Mouse (Mus musculus) forebrain, embryonic 11.5 days (tissue): ENCODE data around the gene Ace3. TPM values are rescaled to one million over a fixed set of nuclear protein-coding genes. Genes with fewer than 3 reads are reported as not detected.
A peak's percentile ranks its signal among the peaks of the same experiment; 100 is the strongest.

Experiments
- ATAC-seq: fragments of 200-750 bp; cut with Nextera tagmentation; replicated peaks from 2 replicates; pipeline ENCODE4 v1.8.0; 2017; ENCODE audit warnings: moderate TSS enrichment; ENCODE audit not compliant: low FRiP score
- DNase-seq: peaks from one replicate; pipeline ENCODE4 v3.0.0-alpha.2; 2017; ENCODE audit warnings: low spot score
- H3K27ac ChIP-seq: fragments of 300-500 bp; sonication (generic); 2 replicates; pipeline ENCODE4 v1.5.1; 2014; ENCODE audit warnings: low read depth, low read length
- H3K27me3 ChIP-seq: fragments of 300-500 bp; sonication (generic); 2 replicates; pipeline ENCODE4 v1.6.1; 2014; ENCODE audit warnings: mild to moderate bottlenecking, low read length, mixed read lengths; ENCODE audit not compliant: control insufficient read depth, insufficient read depth
- H3K36me3 ChIP-seq: fragments of 300-500 bp; sonication (generic); 2 replicates; pipeline ENCODE4 v1.6.1; 2014; ENCODE audit warnings: mild to moderate bottlenecking, low read length, moderate library complexity, mixed read lengths; ENCODE audit not compliant: control insufficient read depth, insufficient read depth
- H3K4me1 ChIP-seq: fragments of 300-500 bp; sonication (generic); replicated peaks from 2 replicates; pipeline ENCODE4 v1.6.1; 2014; ENCODE audit warnings: low read length, mixed read lengths; ENCODE audit not compliant: control insufficient read depth, insufficient read depth
- H3K4me2 ChIP-seq: fragments of 300-500 bp; sonication (generic); 2 replicates; pipeline ENCODE4 v1.6.1; 2014; ENCODE audit warnings: low read depth, mild to moderate bottlenecking, low read length, moderate library complexity, mixed read lengths; ENCODE audit not compliant: severe bottlenecking
- H3K4me3 ChIP-seq: fragments of 300-500 bp; sonication (generic); 2 replicates; pipeline ENCODE4 v1.5.1; 2014; ENCODE audit warnings: low read depth, low read length
- H3K9ac ChIP-seq: fragments of 300-500 bp; sonication (generic); 2 replicates; pipeline ENCODE4 v1.6.1; 2014; ENCODE audit warnings: low read length
- H3K9me3 ChIP-seq: fragments of 300-500 bp; sonication (generic); 2 replicates; pipeline ENCODE4 v1.6.1; 2016; ENCODE audit warnings: low read length, mixed read lengths; ENCODE audit not compliant: control insufficient read depth
- WGBS: fragments of 180-500 bp; shearing (Covaris S2); extraction: QIAGEN DNeasy Blood & Tissue Kit; methylation state at CpG from one replicate; pipeline ENCODE4 v1.1.7; 2014; 5-methylcytosine and 5-hydroxymethylcytosine counted together
- polyA plus RNA-seq: library from polyadenylated mRNA; unstranded; fragments of >200 nt; fragmentation: Nextera tagmentation; extraction: Ambion mirVana; gene quantifications from 2 replicates; pipeline ENCODE4 v1.2.1, GENCODE M21; 2014

Ace3 gene
- not detected in 2 replicates for polyA plus RNA-seq

DNA sequence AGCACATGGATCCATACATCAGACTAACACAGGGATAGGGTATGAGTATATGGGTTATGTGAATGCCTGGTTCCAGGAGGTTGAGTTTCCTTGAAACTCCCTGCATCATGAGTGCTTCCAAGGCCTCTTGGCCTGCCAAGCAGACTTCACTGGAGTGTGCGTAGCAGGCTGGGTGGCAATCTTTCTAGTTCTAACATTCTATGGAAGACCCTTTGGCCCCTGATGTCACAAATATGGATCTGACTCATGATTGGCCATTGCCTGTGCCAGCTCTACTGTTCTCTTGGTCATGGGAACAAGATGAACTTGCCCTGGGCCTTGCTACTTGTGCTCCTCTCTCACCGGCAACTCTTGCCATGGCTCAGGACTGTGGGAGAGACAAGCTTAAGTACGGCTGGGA lies at the start of gene Ace3:
Gene Ace3 (plus strand): TSS at position 301 of the 400 bp plus-strand sequence.
- Histone ChIP-seq H3K9me3 (no peaks in the 10 kb centered on the region), H3K9ac (no peak within 1 kb of the TSS), H3K4me1 (no peaks in the 10 kb centered on the region), H3K36me3 (no peaks in the 10 kb centered on the region), H3K27ac (no peak within 1 kb of the TSS), H3K4me2 (no peak within 1 kb of the TSS), H3K4me3 (no peak within 1 kb of the TSS), H3K27me3 (no peaks in the 10 kb centered on the region)
- DNase-seq (no peak), ATAC-seq (no peak)
- WGBS: 99% methylated on average over 3 of the region's 3 CpGs

- no peak overlapping the region for H3K27ac ChIP-seq
- H3K4me3 ChIP-seq: peak overlapping the region; percentile 65; the same call in 1 of the 2 replicates
- peak overlapping the region; percentile 97; the same call in 1 of the 2 replicates for H3K4me2 ChIP-seq
- H3K4me1 ChIP-seq: 0 out of 2 replicates have a peak, but pooled peaks cover 2% of the 10 kb centered on the region
- H3K9me3 ChIP-seq: no peaks in the 10 kb centered on the region
- H3K36me3 ChIP-seq: no peaks in the 10 kb centered on the region
- no peaks in the 10 kb centered on the region for H3K27me3 ChIP-seq
- ATAC-seq (no peak), DNase-seq (no peak)
- 79% methylated on average over 16 of the region's 16 CpGs for WGBS
- no peak overlapping the region; the same call in 1 of the 2 replicates for H3K9ac ChIP-seq
Observed at GRCm38 (mm10) chr11:105944770-105945672, 49.5 kb upstream of the Ace3 start.

DNA sequence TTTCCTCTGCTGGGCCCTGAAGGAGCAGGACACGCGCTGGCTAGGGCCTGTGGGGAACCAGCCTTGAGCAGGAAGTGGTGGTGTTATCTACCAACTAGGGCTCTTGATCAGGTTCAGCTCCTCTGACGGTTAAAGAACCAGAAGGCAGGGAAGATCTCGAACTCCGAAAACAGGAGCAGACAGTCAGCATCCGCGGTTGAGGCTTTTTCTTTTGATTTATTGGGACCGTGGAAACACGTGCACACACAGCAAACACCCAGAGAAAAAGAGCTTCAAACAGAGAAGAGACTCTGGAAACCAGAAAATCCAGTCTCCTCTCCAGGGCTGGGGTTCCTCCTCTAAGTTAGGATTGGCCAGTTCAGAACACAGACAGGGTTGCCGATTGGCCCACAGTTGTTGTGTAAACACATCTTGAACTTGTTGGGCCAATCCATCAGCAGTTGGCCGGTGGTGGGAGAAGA lies 47.8 kb upstream of the Ace3 start:
- no peaks in the 10 kb centered on the region for H3K9me3 ChIP-seq
- no peak overlapping the region for H3K27ac ChIP-seq
- H3K36me3 ChIP-seq: no peaks in the 10 kb centered on the region
- 0 out of 2 replicates have a peak, but pooled peaks cover 2% of the 10 kb centered on the region for H3K4me1 ChIP-seq
- ATAC-seq (no peak), DNase-seq (peak; percentile 47)
- H3K4me2 ChIP-seq: no peak overlapping the region
- no peaks in the 10 kb centered on the region for H3K27me3 ChIP-seq
- H3K9ac ChIP-seq: no peak overlapping the region
- no peak overlapping the region for H3K4me3 ChIP-seq
- 57% methylated on average over 11 of the region's 11 CpGs for WGBS

GRCm38 (mm10) chr11:105948255-105948654 lies 46.2 kb upstream of the Ace3 start:
- H3K9me3 ChIP-seq: no peaks in the 10 kb centered on the region
- DNase-seq (no peak), ATAC-seq (no peak)
- no peak overlapping the region for H3K4me2 ChIP-seq
- no peaks in the 10 kb centered on the region for H3K27me3 ChIP-seq
- no peak overlapping the region for H3K27ac ChIP-seq
- H3K4me1 ChIP-seq: 0 out of 2 replicates have a peak, but pooled peaks cover 2% of the 10 kb centered on the region
- H3K36me3 ChIP-seq: no peaks in the 10 kb centered on the region
- no peak overlapping the region for H3K4me3 ChIP-seq
- no peak overlapping the region for H3K9ac ChIP-seq
- WGBS: 83% methylated on average over 2 of the region's 2 CpGs

GRCm38 (mm10) chr11:105950519-105950918 lies 44.0 kb upstream of the Ace3 start:
- Histone ChIP-seq H3K27me3 (no peaks in the 10 kb centered on the region), H3K4me2 (no peak overlapping the region), H3K36me3 (no peaks in the 10 kb centered on the region), H3K9ac (no peak overlapping the region), H3K4me3 (no peak overlapping the region), H3K9me3 (no peaks in the 10 kb centered on the region), H3K27ac (no peak overlapping the region), H3K4me1 (no peaks in the 10 kb centered on the region)
- ATAC-seq (no peak), DNase-seq (no peak)
- WGBS: 81% methylated on average over 4 of the region's 4 CpGs

GRCm38 (mm10) chr11:105951601-105952044 lies 42.9 kb upstream of the Ace3 start:
- H3K9ac ChIP-seq: no peak overlapping the region
- H3K4me3 ChIP-seq: no peak overlapping the region
- H3K4me2 ChIP-seq: no peak overlapping the region
- no peaks in the 10 kb centered on the region for H3K4me1 ChIP-seq
- no peaks in the 10 kb centered on the region for H3K36me3 ChIP-seq
- ATAC-seq (no peak), DNase-seq (no peak)
- no peaks in the 10 kb centered on the region for H3K27me3 ChIP-seq
- no peak overlapping the region for H3K27ac ChIP-seq
- WGBS: 71% methylated on average over 3 of the region's 3 CpGs
- H3K9me3 ChIP-seq: no peaks in the 10 kb centered on the region

DNA sequence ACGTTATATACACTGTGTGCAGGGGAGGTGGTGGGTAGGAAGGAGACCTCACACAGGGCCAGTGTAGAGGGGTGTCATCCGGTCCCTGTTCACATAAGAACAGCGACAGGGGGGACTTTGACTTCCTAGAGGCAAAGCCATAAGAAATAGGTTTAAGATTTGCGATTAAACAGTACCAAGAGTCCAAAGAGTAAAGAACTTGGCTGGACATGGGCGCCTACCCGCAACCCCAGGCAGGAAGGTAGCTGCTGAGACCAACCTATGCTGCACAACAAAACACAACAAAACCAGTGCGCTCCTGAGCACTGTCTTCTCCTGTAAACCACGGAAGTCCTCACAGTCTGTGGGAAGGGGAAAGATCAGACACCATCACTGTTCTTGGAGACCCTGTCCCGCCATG lies 42.4 kb upstream of the Ace3 start:
- ATAC-seq (no peak), DNase-seq (no peak)
- WGBS: 88% methylated on average over 9 of the region's 9 CpGs
- Histone ChIP-seq H3K27me3 (no peaks in the 10 kb centered on the region), H3K4me1 (no peaks in the 10 kb centered on the region), H3K4me2 (no peak overlapping the region), H3K4me3 (no peak overlapping the region), H3K27ac (no peak overlapping the region), H3K9ac (no peak overlapping the region), H3K36me3 (no peaks in the 10 kb centered on the region), H3K9me3 (no peaks in the 10 kb centered on the region)

DNA sequence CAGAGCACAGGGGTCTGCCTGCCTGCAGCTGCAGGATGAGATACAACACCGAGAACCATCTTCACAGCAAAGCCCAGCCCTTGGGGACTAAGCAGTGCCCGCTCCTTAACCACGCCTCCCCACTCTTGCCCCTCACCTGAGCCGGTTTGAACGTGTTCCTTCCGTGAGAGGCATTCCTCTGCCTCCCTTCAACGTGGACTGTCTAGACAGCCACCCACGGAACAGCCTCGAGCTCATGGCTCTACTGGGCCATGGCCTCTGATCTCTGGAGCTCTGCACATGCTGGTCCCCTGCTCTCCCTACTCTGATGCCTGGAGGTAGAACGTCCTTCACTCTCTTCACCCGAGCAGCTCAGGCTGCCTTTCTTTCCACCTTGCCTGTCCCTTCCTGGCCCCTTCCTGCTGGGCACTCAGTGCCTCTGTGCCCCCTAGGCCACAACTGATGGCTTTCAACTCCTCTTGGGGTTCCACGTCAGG lies 41.5 kb upstream of the Ace3 start, which contains the start of gene Cyb561:
Gene Cyb561 (minus strand): TSS at position 426 of the 476 bp plus-strand sequence.
- ATAC-seq (no peak), DNase-seq (no peak)
- Histone ChIP-seq H3K36me3 (no peaks in the 10 kb centered on the region), H3K9me3 (no peaks in the 10 kb centered on the region), H3K9ac (no peak within 1 kb of the TSS), H3K27me3 (no peaks in the 10 kb centered on the region), H3K4me1 (no peaks in the 10 kb centered on the region), H3K4me3 (no peak within 1 kb of the TSS), H3K27ac (no peak within 1 kb of the TSS), H3K4me2 (no peak within 1 kb of the TSS)
- WGBS: 84% methylated on average over 12 of the region's 12 CpGs
